Mouse (Mus musculus) testis, postnatal 10 days (tissue): ENCODE results near the gene Slc1a2.
A peak's percentile ranks its signal among the peaks of the same experiment; 100 is the strongest.

Experiments
- DNase-seq: peaks from one replicate; pipeline ENCODE4 v3.0.0; 2021; ENCODE audit warnings: low spot score

Slc1a2 gene

DNA sequence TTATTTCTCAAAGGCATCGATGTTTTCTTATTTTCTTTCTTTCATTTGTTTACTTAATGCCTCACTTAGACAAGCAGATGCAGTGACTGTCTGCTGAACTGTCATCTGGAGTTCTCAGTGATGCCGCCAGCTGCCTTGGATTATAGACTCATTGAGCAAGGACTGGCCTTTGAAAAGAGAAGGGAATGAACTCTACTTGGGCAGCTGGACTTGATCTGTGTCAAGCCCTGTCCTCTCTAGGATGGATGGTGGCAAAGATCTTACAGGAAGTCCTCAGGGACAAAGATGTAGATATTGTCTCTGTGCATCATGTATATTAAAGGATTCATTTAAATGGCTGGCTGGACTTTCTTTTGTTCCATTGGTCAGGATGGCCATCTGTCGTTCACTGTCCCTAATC, 5.4 kb downstream of the Slc1a2 start:
- no peak for DNase-seq

DNA sequence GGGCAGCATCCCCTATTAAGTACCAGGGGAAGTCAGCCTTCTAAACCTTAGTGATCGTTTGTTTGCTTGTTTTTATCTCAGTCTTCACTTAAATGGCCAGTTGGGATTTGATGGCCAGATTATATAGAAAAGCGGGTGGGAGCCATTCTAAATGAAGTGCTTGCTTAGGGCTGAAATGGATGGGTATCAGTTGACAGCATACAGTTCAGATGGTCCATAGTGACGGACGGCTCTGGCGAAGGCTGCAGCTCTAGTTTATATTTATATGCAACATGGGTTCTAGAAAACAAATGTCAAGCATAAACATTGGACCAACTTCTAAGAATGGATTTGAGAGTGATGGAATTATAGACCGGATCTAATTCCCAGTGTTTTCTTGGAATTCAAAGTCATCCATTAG, 9.5 kb downstream of the Slc1a2 start:
- no peak for DNase-seq

DNA sequence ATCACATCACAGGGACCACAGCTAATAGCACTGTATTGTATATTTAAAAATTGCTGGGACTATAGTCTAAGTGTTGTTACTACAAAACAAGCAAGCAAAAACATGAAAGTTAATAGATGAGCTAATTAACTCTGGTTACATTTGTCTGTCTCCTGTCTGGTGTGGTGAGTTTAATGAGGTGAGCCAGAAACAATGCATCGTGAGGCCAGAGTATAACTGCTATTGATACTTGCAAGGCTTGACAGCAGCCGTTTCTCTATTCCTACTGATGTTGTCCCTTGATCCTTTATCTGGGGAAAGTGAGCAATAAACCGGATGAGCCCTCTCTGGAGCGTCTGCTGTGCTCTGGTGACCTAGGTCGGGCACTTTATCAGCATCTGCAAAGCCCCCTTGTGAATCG, 11.1 kb downstream of the Slc1a2 start:
- DNase-seq, result no peak

DNA sequence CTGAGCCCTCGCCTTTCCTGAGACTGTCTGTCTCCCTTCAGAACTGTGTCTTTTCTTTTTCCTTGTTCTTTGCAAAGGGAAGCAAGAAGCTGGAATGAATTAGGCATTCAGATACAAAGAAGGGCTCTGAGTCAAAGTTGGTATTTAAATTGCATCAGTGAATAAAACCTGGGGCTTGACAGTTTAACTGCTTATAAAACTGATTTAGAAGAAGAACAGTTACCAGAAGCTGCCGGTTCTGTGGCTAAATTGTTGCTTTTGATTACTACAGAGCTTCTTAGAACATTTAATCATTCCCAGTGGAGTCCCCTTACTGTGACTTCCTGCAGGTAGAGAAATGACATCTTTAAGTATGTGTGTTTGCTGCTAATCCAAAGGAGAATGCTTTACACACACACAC, 16.1 kb downstream of the Slc1a2 start:
- no peak for DNase-seq

DNA sequence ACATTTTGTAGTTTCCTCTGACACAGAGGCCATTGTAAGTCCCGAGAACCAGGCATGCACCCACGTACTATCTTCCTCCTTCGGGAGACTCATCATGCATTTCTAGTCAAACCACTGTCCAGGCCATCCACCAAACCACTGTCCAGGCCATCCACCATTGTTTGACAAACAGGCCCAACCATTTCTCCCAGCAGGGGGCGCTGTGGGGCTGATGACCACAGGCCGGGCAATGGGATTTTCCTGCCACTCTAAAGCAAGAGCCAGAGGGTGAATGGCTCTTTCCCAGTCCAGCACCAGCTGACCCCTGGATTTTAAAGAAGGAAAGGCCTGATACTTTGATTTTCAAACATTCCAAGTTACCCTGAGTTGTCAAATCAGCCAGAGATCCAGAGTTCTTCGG, 16.8 kb downstream of the Slc1a2 start:
- peak; percentile 81 for DNase-seq

DNA sequence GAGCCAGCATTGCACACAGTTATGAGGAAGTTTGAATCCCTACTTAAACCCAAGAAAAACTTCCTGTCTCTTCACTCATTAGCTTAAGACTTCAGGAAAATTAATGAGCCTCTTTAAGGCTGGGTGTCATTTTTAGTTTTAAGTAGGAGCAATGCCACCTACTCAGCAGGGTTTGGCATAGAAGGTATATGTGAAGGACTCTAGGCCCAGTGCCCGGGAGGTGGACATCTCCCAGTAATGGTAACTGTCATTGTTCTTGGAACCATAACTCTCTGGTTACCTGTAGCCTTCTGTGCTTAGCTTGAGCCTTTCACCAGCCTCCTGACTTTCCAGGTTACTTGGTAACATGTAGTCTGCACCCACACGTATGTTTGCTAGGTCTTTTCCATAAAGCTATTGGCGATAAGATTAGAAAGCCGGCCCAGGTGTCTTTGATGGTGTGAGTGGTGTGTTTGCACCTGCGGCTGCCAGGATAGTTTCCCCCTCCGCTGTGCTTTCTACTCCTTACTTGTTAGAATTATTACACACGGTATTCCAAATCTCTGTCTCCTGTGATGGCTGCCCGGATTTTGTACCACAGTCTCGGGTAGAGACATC, 18.4 kb downstream of the Slc1a2 start:
- DNase-seq, result no peak

DNA sequence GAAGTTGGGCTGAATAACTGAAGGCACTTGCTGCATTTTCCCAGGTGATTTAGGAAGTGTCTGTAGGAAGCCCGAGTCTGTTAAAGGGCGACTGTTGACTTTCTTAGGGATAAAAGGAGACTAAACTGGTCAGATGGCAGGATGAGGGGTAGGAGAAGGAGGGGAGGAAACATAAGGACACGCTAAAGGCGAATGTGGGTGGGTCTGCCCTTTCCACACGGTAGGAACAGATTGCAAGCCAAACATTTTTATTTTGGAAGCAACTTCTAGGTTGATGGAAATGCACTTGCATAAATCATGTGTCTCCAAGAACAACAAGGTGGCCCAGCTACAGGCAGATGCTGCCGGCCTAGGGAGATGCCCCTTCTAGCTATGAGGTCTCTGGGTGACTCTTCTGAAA, 18.9 kb downstream of the Slc1a2 start:
- DNase-seq, result no peak

DNA sequence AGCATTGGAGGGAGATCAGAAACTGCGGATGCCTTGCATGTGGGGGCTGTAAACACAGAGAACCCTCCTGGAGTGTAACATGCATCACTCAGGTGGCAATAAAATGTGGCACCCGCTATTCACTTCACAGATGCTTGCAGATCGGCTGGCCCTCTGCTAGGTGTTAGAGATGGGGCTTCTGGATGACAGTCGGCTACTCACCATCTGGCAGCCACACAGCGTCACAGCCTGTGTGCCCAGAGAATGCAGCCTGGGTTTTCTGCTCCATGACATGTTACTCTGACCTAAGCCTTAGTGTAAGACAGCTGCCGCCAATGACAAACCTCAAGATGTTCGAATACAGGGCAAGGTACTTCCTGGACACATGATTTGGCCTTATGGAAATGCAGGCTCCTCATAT, 22.9 kb downstream of the Slc1a2 start:
- no peak for DNase-seq

DNA sequence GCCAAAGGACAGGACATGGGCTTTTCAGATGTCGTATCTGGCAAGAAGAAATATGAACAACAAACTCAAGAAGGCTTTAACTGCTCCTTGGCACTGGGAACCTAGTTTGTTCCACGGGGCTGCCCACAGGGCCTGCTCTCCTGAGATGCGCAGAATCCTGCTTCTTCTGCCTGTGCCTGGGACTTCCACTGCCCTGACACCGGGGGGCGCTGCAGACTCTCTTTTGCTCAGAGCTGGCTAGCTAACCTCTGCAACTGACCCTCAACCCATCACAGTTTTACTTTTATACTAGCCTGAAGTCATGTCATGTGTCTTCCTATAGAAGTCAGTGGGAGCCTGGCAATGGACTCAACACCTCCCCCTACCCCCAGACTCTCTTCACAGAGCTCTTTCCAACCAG, 23.7 kb downstream of the Slc1a2 start:
- peak; percentile 76 for DNase-seq

DNA sequence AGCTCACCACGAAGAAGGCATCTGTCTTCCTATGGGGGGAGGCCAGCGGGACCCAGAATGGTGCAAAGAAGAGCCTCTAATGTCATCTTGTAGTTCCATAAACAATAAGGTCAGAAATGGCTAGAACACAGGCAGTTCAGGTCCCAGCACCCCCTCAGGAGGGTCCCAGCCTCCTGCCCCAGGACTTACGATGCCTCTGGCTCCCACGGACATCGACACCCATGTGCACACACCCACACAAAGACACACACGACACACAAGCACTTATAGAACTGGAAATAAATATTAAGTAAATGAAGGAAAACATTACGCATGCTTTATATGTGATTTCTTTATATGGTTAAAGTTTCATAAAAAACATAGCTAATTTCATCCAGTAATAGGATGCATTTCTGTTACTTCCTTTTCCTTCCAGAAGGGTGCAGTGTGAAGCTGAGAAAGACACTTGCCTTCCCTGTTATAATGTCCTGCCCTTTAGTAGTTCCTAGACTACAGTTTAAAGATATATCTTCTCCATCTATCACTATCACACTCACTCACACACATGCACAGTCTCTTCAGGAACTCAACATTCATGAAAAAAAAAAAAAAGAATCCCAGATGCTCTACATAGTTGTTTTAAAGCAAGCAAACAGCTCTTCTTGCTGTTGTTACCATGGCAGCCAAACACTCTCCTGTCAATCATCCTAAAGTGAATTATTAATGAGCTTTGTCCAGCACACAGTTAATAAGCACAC, 27.1 kb downstream of the Slc1a2 start:
- no peak for DNase-seq

DNA sequence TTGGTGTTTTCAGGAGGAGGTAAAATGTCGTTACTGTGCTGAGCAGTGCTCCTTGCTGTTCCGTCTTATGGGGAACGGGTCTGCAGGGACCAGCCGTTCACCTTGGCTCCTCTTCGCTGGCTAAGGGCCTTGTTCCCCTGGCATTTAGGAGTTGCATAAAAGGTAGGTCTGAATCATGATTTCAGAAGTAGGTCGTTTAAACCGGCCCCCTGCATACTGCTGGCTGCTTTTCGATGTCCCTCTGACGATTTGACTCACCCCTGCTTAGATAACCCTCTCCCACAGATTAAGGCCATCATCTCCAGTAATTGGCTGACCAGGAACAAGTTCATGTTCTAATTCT, 27.6 kb downstream of the Slc1a2 start:
- no peak for DNase-seq

DNA sequence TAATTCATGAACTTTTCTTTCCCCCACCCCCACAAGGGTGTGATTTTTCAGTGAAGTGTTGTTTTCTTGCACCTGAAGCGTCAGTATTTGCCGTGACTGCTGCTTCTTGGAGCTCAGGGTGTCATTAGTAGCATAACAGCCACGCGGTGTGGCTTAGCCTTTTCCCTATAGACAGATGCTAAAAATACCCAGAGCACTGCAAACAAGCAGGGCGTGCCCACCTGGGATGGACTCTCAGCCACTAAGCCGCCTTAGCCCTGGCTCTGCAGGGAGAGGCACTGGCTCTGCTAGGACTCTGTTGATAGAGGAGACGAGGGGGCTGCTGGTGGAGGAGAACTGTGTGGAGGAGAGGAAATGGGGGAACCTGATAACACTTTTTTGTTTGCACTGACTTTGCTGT, 35.1 kb downstream of the Slc1a2 start:
- DNase-seq, result no peak

DNA sequence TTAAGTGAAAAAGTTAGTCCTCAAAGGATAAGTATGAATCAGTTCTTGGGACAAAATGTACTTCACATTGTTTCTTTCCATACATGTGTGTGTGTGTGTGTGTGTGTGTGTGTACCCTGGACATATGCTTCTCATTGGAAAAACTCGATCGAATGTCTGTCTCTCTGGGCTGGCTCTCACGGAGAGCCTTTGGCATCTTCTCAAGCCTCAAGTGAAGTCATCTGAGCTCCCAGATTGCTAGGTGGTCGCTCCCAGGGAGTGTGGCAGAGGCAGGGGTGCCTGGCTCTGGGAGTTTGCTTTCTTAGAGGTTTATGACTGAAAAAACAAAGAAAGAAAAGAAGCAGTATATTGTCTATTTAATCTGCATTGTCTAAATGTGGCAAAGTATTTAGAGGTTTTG, 36.3 kb downstream of the Slc1a2 start:
- DNase-seq, result no peak

DNA sequence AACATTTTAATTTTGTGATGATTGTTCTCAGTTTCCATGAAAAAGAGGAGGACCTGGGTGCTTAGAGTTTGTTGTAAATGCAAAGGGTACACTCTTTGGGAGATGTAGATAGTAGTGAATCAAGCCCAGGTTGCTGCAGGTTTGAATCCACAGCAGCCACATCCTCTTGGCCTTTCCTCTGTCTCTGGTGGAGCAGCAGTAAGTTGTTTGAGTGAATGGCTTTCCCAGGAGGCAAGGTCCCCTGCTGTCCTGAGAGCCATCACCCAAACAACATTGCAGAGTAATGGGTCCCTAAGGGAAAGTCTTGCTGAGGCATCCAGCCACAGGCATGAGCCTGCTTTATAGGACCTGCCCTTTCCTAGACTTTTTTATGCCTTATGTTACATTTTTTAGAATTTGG, 37.1 kb downstream of the Slc1a2 start:
- no peak for DNase-seq

DNA sequence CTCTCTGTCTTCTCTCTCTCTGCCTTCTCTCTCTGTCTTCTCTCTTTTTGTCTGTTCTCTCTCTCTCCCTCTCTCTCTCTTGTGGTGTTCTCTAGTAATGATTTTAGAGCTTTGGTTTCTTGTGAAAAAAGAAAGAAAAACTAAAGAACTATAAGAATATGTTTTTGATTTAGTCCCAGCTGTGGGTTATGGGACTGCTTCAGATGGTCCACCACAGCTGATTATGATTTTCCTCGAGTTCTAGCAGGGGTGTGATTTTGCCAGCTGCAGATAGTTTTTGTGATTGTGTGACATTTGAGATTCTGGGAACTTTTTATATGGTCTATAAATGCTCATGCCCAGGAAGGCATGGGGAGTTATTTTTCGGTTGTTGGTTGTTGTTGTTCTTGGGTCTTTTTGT, 39.3 kb downstream of the Slc1a2 start:
- DNase-seq, result no peak

DNA sequence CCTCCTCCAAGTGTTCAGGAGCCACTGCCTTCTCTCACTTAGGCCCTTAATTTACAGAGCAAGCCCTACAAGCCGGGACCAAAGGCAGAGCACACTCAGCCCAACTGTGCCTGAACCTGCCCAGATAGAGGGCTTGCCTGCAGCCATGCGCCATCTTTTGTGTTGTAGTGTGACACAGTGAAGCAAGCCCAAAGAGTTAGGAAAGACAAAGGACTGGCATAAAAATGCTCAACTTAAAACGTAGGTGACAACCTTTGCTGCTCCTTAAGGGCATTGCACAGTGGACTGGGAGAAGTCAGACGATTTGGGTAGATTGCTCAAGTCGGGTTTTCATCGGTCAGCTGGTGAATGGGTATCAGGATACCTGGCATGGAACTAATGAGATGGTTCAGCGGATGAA, 41.5 kb downstream of the Slc1a2 start:
- DNase-seq, result no peak

DNA sequence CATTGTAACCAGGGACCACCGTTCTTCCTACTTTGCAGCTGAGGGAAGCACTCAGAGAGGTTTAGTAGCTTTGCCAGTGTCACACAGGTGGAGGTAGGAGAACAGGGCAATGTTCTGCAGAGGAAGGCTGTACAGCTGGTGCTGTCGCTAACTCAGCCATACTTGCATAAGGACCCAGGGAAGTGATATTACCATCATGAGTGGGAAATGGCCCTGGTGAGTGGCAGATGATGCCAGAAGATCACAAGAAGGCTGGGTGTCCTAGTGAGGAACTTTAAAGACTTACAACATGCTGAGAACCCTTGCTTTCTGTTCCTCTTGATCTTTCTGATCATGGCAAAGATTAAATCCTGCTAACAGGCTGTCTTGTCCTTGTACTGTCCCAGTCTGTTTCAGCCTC, 42.2 kb downstream of the Slc1a2 start:
- no peak for DNase-seq

DNA sequence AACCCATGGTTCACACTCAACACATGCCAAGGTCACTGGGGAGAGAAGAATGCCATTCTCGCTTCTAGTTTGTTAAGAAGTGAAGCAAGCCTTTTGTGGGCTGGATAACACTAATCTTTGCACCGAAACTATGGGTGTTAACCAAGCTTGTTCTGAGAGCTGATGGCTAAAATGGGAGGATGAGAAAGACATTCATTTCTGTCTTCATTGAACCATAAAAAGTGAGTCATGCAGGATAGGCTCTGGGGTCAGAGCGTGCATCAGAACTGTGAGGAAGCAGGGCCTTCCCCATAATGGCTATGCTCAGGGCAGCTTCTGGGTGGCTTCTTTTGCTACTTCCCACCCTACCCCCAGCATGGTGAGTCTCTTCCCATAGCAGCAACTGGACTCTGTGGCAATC, 42.9 kb downstream of the Slc1a2 start:
- no peak for DNase-seq

DNA sequence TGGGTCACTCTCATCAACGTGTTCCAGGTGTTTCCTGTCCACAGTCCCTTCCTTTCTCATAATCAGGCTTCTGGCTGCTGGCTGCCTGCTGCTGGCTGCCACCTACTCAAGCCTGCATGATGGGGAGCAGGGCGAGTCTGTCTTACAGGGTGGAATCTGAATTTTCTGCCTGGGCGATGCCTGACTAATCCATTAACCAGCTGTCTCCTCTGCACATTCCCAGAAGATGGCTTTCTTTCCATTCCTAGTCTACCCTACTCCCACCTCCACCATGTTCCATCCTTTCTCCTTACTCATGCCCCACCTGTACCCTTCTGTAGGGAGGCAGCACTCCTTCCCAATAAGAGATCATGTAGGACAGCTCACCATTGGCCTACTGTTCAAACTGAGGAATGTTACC, 45.1 kb downstream of the Slc1a2 start:
- DNase-seq, result no peak

DNA sequence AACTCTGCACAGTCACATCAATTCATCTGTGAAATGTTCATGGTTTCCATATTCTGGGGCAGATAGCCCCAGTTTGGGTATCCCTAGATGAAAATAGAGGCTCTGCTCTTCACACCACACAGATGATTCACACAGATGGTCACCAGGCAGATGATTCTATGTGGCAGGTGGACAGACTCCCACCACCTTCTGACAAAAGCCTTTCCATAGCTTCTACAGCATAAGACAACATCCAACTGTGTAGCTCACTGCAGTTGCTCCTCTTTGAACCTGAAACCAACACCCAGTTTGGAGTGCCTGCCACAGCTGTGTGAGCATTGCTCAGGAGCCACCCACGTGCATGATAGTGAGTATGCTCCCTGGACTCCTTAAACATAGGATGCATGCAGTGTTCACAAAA, 46.3 kb downstream of the Slc1a2 start:
- no peak for DNase-seq

DNA sequence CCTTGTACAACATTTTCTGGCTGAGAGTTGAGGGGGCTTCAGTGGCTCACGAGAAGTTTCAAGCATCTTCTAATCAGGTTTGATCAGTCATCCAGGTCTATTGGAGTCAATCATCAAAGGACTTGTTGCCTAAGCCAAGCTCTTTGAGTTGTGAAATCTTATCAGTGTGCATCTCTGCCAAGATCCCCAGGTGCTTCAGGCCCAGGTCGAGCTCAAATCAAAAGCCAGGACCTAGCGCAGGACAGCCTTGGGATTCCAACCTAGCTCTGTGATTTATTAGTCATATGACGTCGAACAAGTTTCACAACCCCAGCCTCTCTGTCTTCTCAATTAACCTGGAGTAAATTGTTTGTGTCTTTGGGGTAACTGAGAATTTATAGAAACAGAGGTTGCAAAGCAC, 53.1 kb downstream of the Slc1a2 start:
- no peak for DNase-seq

DNA sequence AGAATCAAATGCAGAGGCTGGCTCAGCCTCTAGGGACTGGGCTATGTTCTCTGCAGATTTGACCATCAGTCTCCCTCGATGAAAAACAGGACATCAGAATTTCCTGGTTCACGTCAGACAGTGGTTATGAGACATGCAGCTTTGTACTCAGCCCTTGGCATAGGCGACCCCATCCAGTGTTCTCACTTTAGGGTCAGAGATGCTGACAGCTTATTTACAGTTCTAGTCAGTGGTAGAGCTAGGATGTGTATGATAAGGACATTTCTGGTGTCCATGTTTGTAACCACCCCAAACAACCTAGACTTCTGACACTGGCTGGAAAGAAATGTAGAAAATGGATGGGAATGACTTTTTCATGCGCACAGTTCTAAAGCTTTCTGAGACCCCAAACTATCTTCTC, 53.6 kb downstream of the Slc1a2 start:
- no peak for DNase-seq

DNA sequence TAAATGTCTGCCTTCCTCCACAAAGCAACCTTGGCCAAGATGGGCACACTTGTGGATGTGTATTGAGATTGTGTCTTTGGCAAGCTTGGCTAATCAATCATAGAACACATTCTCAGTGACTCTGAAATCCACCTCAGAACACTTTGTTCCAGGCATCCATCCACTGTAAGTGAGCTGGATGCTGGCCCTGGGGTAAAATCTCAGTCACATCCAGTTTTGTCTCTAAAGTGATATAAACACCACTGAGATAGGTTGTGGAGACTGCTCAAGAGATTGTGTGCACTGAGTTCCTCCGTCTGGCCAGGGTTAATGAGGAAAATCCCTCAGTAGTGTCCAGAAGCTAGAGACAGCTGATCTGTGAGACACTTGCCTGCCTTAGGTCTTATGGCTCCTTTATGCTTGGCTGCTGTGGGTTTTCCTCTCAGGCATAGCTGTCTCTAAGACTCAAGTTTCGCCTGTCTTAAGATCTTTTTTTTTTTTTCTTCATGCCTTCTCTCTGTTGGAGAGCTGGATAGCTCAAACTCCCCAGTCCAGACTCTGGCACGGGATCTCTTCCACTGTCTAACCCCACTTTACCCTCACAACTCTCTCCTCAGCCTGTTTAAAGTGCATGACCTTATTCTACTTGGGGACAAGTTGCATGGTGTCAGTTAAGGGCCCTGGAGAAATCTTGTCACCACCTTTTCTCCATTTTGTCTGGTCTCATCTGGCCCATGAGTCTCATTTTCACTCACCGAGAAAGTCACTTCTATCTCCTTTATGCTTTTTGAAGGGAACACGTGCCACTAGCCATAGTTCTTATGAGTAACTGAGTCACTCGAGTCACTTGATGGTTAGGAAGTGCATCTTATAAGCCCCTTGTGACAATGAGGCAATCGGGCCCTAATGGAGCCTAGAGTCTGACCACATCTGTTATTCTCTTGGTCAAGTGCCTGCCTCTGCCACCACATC, 54.5 kb downstream of the Slc1a2 start:
- no peak for DNase-seq
